Mouse (Mus musculus): ENCODE data around the gene Cyp4v3. TPM values are rescaled to one million over a fixed set of nuclear protein-coding genes. Genes with fewer than 3 reads are reported as not detected.

The Cyp4v3 gene
- polyA plus RNA-seq, 1 experiment = 1.8 TPM

DNA sequence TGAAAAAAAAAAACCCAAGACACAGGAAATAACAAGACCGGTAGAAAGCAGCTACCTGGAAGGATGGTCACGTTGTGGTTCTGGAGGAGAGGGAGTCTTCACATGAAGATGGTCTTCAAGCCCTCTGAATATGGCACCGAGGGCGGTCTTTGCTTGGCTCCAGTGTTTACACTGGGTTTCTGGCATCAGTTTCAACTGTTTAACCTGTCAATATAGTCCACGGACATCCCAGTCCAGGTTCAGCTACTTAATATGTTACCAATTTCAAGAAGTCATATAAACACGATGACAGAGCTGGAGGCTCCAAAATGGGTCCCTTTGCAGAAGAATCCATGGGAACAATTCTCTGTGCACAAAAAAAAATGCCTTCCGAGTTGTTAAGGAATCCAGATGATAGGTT lies 38.3 kb downstream of the Cyp4v3 start, which contains the start of gene Klkb1:
Gene Klkb1 (minus strand): TSS at position 173 of the 400 bp plus-strand sequence.
- Histone ChIP-seq H3K27me3 (replicated peaks; ENCODE audit: control insufficient read depth, insufficient read depth, low read length) (no peaks in the 10 kb centered on the region), H3K36me3 (ENCODE audit: control insufficient read depth, insufficient read depth, low read length) (no peaks in the 10 kb centered on the region), H3K27ac (ENCODE audit: insufficient read depth, low read depth, low read length) (no peak within 1 kb of the TSS), H3K4me3 (ENCODE audit: insufficient read depth, low read depth, low read length) (no peak within 1 kb of the TSS), H3K4me1 (ENCODE audit: control insufficient read depth, insufficient read depth, low read length) (no peaks in the 10 kb centered on the region)
- WGBS = 70% methylated on average over 7 of the region's 7 CpGs
- TF ChIP-seq CTCF (conservative IDR thresholded peaks at IDR 0.05; ENCODE audit: insufficient read depth, insufficient read length, low read depth, low read length) (no peak), POLR2A (IDR thresholded peaks at IDR 0.05; ENCODE audit: low read depth, low read length) (no peak)
- DNase-seq = no peak

DNA sequence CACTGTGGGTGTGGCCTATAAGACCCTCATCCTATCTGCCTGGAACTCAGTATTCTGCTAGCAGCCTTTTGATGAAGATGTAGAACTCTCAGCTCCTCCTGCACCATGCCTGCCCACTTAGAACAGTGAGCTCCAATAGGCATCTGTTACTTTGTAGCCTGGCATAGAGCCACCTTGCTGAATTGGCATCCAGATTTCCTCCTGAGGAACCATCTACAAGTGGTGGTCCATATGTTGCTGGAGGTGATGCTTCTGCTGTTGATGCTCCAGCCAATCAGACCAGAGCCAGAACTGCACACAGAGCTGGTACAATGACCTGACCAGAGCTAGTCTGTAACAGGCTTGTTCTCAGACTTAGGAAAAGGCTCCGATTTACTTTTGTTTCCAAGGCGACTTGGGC lies 41.2 kb downstream of the Cyp4v3 start:
- no peaks in the 10 kb centered on the region for H3K36me3 ChIP-seq (ENCODE audit: control insufficient read depth, insufficient read depth, low read length)
- H3K4me3 ChIP-seq (ENCODE audit: insufficient read depth, low read depth, low read length) = no peak overlapping the region
- no peak for DNase-seq
- no peaks in the 10 kb centered on the region for H3K4me1 ChIP-seq (ENCODE audit: control insufficient read depth, insufficient read depth, low read length)
- no peak overlapping the region for H3K27ac ChIP-seq (ENCODE audit: insufficient read depth, low read depth, low read length)
- H3K27me3 ChIP-seq (replicated peaks; ENCODE audit: control insufficient read depth, insufficient read depth, low read length) = no peaks in the 10 kb centered on the region
- WGBS = 91% methylated on average over 2 of the region's 2 CpGs
- TF ChIP-seq POLR2A (IDR thresholded peaks at IDR 0.05; ENCODE audit: low read depth, low read length) (no peak), CTCF (conservative IDR thresholded peaks at IDR 0.05; ENCODE audit: insufficient read depth, insufficient read length, low read depth, low read length) (no peak)

DNA sequence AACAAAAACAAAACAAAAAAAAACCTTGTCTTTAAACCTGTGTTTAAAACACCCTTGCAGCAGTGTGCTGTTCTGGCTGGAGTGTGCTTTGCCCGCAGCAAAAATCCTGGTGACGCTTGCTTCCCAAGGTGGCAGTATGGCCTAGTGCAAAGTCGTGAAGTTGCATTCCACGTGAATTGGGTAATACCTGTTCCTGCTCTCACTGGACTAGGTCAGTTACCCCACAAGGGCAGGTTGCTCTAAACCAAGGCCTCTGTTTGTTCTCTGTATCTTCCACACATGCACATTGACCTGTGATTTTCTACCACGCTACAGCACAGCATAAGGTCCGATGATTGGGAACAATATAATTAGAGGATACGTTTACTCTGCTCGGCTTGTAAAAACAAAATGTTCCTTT lies 51.4 kb downstream of the Cyp4v3 start:
- H3K4me3 ChIP-seq (ENCODE audit: insufficient read depth, low read depth, low read length) = no peak overlapping the region
- TF ChIP-seq POLR2A (IDR thresholded peaks at IDR 0.05; ENCODE audit: low read depth, low read length) (no peak), CTCF (conservative IDR thresholded peaks at IDR 0.05; ENCODE audit: insufficient read depth, insufficient read length, low read depth, low read length) (peak; percentile 16; the same call in 1 of the 2 replicates)
- no peaks in the 10 kb centered on the region for H3K36me3 ChIP-seq (ENCODE audit: control insufficient read depth, insufficient read depth, low read length)
- H3K27ac ChIP-seq (ENCODE audit: insufficient read depth, low read depth, low read length) = no peak overlapping the region
- WGBS = 65% methylated on average over 8 of the region's 8 CpGs
- H3K27me3 ChIP-seq (replicated peaks; ENCODE audit: control insufficient read depth, insufficient read depth, low read length) = no peaks in the 10 kb centered on the region
- H3K4me1 ChIP-seq (ENCODE audit: control insufficient read depth, insufficient read depth, low read length) = no peaks in the 10 kb centered on the region
- peak; percentile 37 for DNase-seq

- H3K27me3 ChIP-seq (replicated peaks; ENCODE audit: control insufficient read depth, insufficient read depth, low read length) = no peaks in the 10 kb centered on the region
- no peaks in the 10 kb centered on the region for H3K36me3 ChIP-seq (ENCODE audit: control insufficient read depth, insufficient read depth, low read length)
- WGBS = 64% methylated on average over 3 of the region's 3 CpGs
- no peak overlapping the region for H3K27ac ChIP-seq (ENCODE audit: insufficient read depth, low read depth, low read length)
- TF ChIP-seq CTCF (conservative IDR thresholded peaks at IDR 0.05; ENCODE audit: insufficient read depth, insufficient read length, low read depth, low read length) (no peak), POLR2A (IDR thresholded peaks at IDR 0.05; ENCODE audit: low read depth, low read length) (no peak)
- DNase-seq = no peak
- H3K4me1 ChIP-seq (ENCODE audit: control insufficient read depth, insufficient read depth, low read length) = no peaks in the 10 kb centered on the region
- no peak overlapping the region for H3K4me3 ChIP-seq (ENCODE audit: insufficient read depth, low read depth, low read length)
Measured at GRCm38 (mm10) chr8:45277453-45277852, 55.6 kb downstream of the Cyp4v3 start.

DNA sequence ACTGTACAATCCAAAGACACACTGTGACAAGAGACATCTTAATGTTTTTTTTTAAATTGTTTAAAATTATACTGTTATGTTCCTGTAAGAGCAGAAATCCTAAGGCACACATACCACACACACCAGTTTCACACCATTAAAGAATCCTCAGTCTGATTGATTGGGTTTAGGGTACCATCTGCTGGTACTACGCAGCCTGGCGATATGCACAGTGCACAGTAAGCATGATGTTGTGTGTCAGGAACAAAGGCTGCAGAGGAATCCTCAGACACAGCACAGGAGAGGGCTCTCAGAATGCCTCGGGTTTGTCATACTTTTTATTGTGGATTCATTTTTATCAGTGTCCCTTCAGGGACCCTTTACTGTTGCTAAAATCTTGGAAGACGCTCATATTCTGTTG lies 58.7 kb downstream of the Cyp4v3 start:
- TF ChIP-seq CTCF (conservative IDR thresholded peaks at IDR 0.05; ENCODE audit: insufficient read depth, insufficient read length, low read depth, low read length) (no peak), POLR2A (IDR thresholded peaks at IDR 0.05; ENCODE audit: low read depth, low read length) (no peak)
- Histone ChIP-seq H3K27me3 (replicated peaks; ENCODE audit: control insufficient read depth, insufficient read depth, low read length) (no peaks in the 10 kb centered on the region), H3K4me1 (ENCODE audit: control insufficient read depth, insufficient read depth, low read length) (no peaks in the 10 kb centered on the region), H3K36me3 (ENCODE audit: control insufficient read depth, insufficient read depth, low read length) (no peaks in the 10 kb centered on the region), H3K27ac (ENCODE audit: insufficient read depth, low read depth, low read length) (no peak overlapping the region), H3K4me3 (ENCODE audit: insufficient read depth, low read depth, low read length) (no peak overlapping the region)
- DNase-seq = no peak
- 83% methylated on average over 4 of the region's 4 CpGs for WGBS

DNA sequence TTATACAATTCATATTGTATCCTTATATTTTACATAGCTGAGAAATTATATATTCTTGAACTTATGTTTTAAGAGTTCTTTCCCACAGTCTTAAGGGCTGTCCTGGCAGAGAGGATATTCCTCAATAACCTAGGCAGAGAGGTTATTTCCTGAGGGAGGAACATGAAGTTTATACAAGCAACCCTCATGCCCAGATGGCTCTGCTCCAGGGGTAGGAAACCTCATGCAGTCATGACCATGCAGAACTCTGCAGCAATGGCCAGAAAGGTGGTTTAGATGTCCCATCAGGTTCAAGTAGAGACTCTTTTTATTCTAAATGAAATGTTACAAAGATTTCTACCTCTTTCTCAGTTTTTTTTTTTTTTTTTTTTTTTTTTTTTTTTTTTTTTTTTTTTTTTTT lies 64.0 kb downstream of the Cyp4v3 start:
- no peak for DNase-seq
- no peak overlapping the region for H3K27ac ChIP-seq (ENCODE audit: insufficient read depth, low read depth, low read length)
- TF ChIP-seq POLR2A (IDR thresholded peaks at IDR 0.05; ENCODE audit: low read depth, low read length) (no peak), CTCF (conservative IDR thresholded peaks at IDR 0.05; ENCODE audit: insufficient read depth, insufficient read length, low read depth, low read length) (no peak)

DNA sequence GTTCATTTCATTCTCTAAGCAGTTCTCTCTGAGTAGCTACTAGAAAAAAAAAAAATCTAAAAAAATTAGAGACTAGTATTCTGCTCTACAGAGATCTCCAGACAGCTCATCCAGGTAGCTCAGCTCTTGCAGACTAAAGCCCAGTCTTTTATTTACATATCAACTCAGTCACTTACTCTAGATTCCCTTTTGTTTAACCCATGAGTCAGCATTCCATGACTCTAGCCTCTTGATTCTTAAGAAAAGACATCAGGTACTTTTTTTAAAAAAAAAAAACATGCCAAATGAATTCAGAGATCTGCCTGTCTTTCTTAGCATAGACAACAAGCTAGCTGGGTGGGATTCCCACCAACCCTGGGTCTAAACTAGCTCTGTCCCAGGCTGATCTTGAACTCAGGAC lies 64.5 kb downstream of the Cyp4v3 start:
- H3K36me3 ChIP-seq (ENCODE audit: control insufficient read depth, insufficient read depth, low read length) = no peaks in the 10 kb centered on the region
- H3K27me3 ChIP-seq (replicated peaks; ENCODE audit: control insufficient read depth, insufficient read depth, low read length) = no peaks in the 10 kb centered on the region
- no peak overlapping the region for H3K4me3 ChIP-seq (ENCODE audit: insufficient read depth, low read depth, low read length)
- TF ChIP-seq CTCF (conservative IDR thresholded peaks at IDR 0.05; ENCODE audit: insufficient read depth, insufficient read length, low read depth, low read length) = no peak
- no peak for TF ChIP-seq POLR2A (IDR thresholded peaks at IDR 0.05; ENCODE audit: low read depth, low read length)
- 0 out of 2 replicates have a peak, but pooled peaks cover 3% of the 10 kb centered on the region for H3K4me1 ChIP-seq (ENCODE audit: control insufficient read depth, insufficient read depth, low read length)
- H3K27ac ChIP-seq (ENCODE audit: insufficient read depth, low read depth, low read length) = no peak overlapping the region
- DNase-seq = no peak

More for the DNA sequence above, 64.0 kb downstream of the Cyp4v3 start:
- Histone ChIP-seq H3K36me3 (ENCODE audit: control insufficient read depth, insufficient read depth, low read length) (no peaks in the 10 kb centered on the region), H3K4me1 (ENCODE audit: control insufficient read depth, insufficient read depth, low read length) (0 out of 2 replicates have a peak, but pooled peaks cover 3% of the 10 kb centered on the region), H3K27me3 (replicated peaks; ENCODE audit: control insufficient read depth, insufficient read depth, low read length) (no peaks in the 10 kb centered on the region), H3K4me3 (ENCODE audit: insufficient read depth, low read depth, low read length) (no peak overlapping the region)

All from kidney, adult 2 months (tissue).